Comparison of ENCODE assay signal across 16 mouse cellular contexts in the genomic region with DNA sequence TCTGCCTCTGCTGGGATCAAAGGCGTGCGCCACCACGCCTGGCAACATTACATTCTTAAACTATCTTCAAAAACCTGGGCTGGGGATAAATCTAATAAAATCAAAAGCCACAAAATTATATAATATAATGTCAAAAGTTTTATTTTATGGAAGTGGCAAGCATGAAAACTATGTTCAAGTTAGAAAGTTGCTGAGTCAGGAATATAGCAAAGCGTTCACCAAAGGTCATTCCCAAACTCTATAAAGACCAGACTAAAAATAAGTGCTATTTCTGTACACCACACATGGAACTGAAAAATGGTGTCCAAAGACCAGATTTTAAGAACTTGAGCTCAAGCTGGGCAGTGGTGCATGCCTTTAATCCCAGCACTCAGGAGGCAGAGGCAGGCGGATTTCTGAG.
"Had no signal": no experiment of that assay in that cellular context is flagged by ENCODE, and none has a peak within 500 bp of the region (broad histone marks: within the 10 kb centered on the region; RNA-seq: fewer than 3 reads in every experiment).

No protein-coding gene starts in this region.

- H3K27me3 ChIP-seq: neural tube, embryonic 12.5 days; neural tube, embryonic 13.5 days; neural tube, embryonic 15.5 days; stomach, embryonic 15.5 days had no signal

- H3K4me1 ChIP-seq: neural tube, embryonic 12.5 days; neural tube, embryonic 13.5 days; neural tube, embryonic 15.5 days; stomach, embryonic 15.5 days had no signal

- H3K9me3 ChIP-seq: neural tube, embryonic 12.5 days; neural tube, embryonic 13.5 days; neural tube, embryonic 15.5 days; stomach, embryonic 15.5 days had no signal

- DNase-seq: retina, postnatal 1 day; right cerebral cortex, adult 18-20 months; right cerebral cortex, postnatal 14 days; right cerebral cortex, postnatal 25 days; right cerebral cortex, postnatal 4 days; spleen, adult 18-20 months; thymus, adult 18-20 months; thymus, adult 2 months; thymus, postnatal 25 days; thymus, postnatal 36 days; thymus, postnatal 4 days had no signal

- H3K27ac ChIP-seq: neural tube, embryonic 12.5 days; neural tube, embryonic 13.5 days; neural tube, embryonic 15.5 days; stomach, embryonic 15.5 days; stomach, postnatal 0 days had no signal

- H3K4me3 ChIP-seq: neural tube, embryonic 12.5 days; neural tube, embryonic 13.5 days; neural tube, embryonic 15.5 days; stomach, embryonic 15.5 days had no signal

- H3K9ac ChIP-seq: neural tube, embryonic 12.5 days; neural tube, embryonic 13.5 days; neural tube, embryonic 15.5 days; stomach, embryonic 15.5 days had no signal

- H3K4me2 ChIP-seq: neural tube, embryonic 12.5 days; neural tube, embryonic 13.5 days; neural tube, embryonic 15.5 days; stomach, embryonic 15.5 days had no signal
